Mouse (Mus musculus): ENCODE measurements at regions not wholly inside any gene's neighbourhood (a gene's known extent, or its start where the extent isn't known, plus 50 kb on each side); places are given as distances from the start of the nearest gene placed in this dataset.

- TF ChIP-seq CTCF (IDR thresholded peaks at IDR 0.05; ENCODE audit: low read depth): peak; percentile 63
- TF ChIP-seq EP300 (IDR thresholded peaks at IDR 0.05; ENCODE audit: low read depth): no peak
Measured at GRCm38 (mm10) chr1:81516575-81517210, 439.9 kb downstream of the Nyap2 start.
